Mouse (Mus musculus): Measurements from ENCODE around the gene Tert.

Tert gene

GRCm38 (mm10) chr13:73677853-73678252, 51.1 kb downstream of the Tert start, which contains the start of gene Slc6a18:
Gene Slc6a18 (minus strand): TSS chr13:73678023.
- DNase-seq (ENCODE audit: low spot score), result no peak

GRCm38 (mm10) chr13:73679311-73679710, 52.6 kb downstream of the Tert start:
- DNase-seq (ENCODE audit: low spot score), result no peak

- no peak for DNase-seq (ENCODE audit: low spot score)
These were observed 53.7 kb downstream of the Tert start for GRCm38 (mm10) chr13:73680394-73680793.

GRCm38 (mm10) chr13:73682226-73682625, 55.5 kb downstream of the Tert start:
- no peak for DNase-seq (ENCODE audit: low spot score)

GRCm38 (mm10) chr13:73683682-73684081, 57.0 kb downstream of the Tert start:
- DNase-seq (ENCODE audit: low spot score), result peak; percentile 4

- no peak for DNase-seq (ENCODE audit: low spot score)
These were observed 57.7 kb downstream of the Tert start for GRCm38 (mm10) chr13:73684412-73684811.

- DNase-seq (ENCODE audit: low spot score), result no peak
These were observed 58.8 kb downstream of the Tert start for GRCm38 (mm10) chr13:73685502-73685901.

GRCm38 (mm10) chr13:73687601-73688000, 60.9 kb downstream of the Tert start:
- DNase-seq (ENCODE audit: low spot score), result no peak

GRCm38 (mm10) chr13:73688934-73689333, 62.2 kb downstream of the Tert start:
- DNase-seq (ENCODE audit: low spot score), result no peak

GRCm38 (mm10) chr13:73692249-73692868, 65.6 kb downstream of the Tert start:
- peak; percentile 56 for DNase-seq (ENCODE audit: low spot score)

- no peak for DNase-seq (ENCODE audit: low spot score)
These were observed 66.6 kb downstream of the Tert start for GRCm38 (mm10) chr13:73693333-73693732.

- no peak for DNase-seq (ENCODE audit: low spot score)
These were observed 68.3 kb downstream of the Tert start for GRCm38 (mm10) chr13:73694972-73695371.

GRCm38 (mm10) chr13:73696529-73696928, 69.8 kb downstream of the Tert start:
- no peak for DNase-seq (ENCODE audit: low spot score)

All from ovary, postnatal 14 days (tissue).